Mouse (Mus musculus): ENCODE results near the gene Grin2a. TPM values are rescaled to one million over a fixed set of nuclear protein-coding genes. Genes with fewer than 3 reads are reported as not detected.

The Grin2a gene
- polyA plus RNA-seq, 1 experiment from 2014 or later = 2.7 TPM

Other genes starting within 250 kb of the Grin2a start
- 8.0 and 8.5 TPM in 2 replicates for gene Rpl39l, start 174.7 kb upstream of the Grin2a start, polyA plus RNA-seq (2015; fragmentation: Nextera tagmentation; extraction: Ambion mirVana)
- gene Atf7ip2, start 197.2 kb upstream of the Grin2a start, polyA plus RNA-seq (2015; fragmentation: Nextera tagmentation; extraction: Ambion mirVana) = 0.60 and 1.1 TPM in 2 replicates

Data from limb, embryonic 15.5 days (tissue).